ENCODE assay signal across 8 mouse cellular contexts in the genomic region with DNA sequence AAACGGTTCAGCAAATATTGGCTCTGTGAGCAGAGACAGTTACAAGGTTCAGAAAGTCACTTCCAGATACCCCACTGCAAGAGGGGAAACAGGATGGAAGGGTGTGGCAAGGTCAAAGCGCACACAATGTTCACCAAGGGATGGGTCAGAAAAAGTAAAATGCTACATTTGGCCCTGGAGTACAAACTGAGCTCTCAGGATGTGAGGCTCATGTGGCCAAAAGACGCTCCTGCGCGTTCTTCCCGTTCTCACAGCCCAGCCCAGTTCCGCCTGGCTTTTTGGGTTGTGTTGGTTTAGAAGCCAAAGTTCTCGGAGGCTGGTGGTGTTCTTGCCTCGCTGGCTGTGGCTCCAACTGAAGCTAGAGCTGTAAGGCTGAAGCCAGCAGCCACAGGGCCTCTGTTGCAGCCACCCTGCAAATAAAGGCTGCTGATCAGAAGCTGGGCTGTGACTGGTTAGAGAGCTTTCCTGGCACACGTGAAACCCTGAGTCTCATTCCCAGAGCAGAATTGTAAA. TPM values are rescaled to one million over a fixed set of nuclear protein-coding genes. Genes with fewer than 3 reads are reported as not detected.
DNase-seq lines count a peak whose midpoint lies in the region; ATAC-seq and TF ChIP-seq lines count a peak whose summit lies in the region.

No protein-coding gene starts in this region.

- no peaks in the 10 kb centered on the region for H3K36me3 ChIP-seq in neural tube, embryonic 13.5 days
- no peaks in the 10 kb centered on the region for H3K36me3 ChIP-seq in heart, embryonic 15.5 days
- H3K36me3 ChIP-seq in limb, embryonic 10.5 days: 0 out of 2 replicates have a peak, but pooled peaks cover under 1% of the 10 kb centered on the region
- no peaks in the 10 kb centered on the region for H3K36me3 ChIP-seq in stomach, postnatal 0 days (ENCODE audit: control insufficient read depth, insufficient read depth, low read length)

- H3K4me2 ChIP-seq in neural tube, embryonic 13.5 days: no peak overlapping the region
- H3K4me2 ChIP-seq in heart, embryonic 15.5 days: no peak overlapping the region
- H3K4me2 ChIP-seq in stomach, postnatal 0 days (replicated peaks; ENCODE audit: low read depth): no peak overlapping the region

- WGBS in neural tube, embryonic 13.5 days: 59% methylated on average over 10 of the region's 10 CpGs
- 59% methylated on average over 10 of the region's 10 CpGs for WGBS in heart, embryonic 15.5 days
- 71% methylated on average over 10 of the region's 10 CpGs for WGBS in limb, embryonic 10.5 days
- 47% methylated on average over 10 of the region's 10 CpGs for WGBS in stomach, postnatal 0 days

- no peak overlapping the region for H3K9ac ChIP-seq in neural tube, embryonic 13.5 days
- H3K9ac ChIP-seq in heart, embryonic 15.5 days: 0 out of 2 replicates have a peak overlapping the region, but pooled peaks have one; percentile 7
- no peak overlapping the region for H3K9ac ChIP-seq in stomach, postnatal 0 days (ENCODE audit: low read length)

- H3K4me3 ChIP-seq in neural tube, embryonic 13.5 days: no peak overlapping the region
- no peak overlapping the region for H3K4me3 ChIP-seq in heart, embryonic 15.5 days
- no peak overlapping the region for H3K4me3 ChIP-seq in limb, embryonic 10.5 days
- no peak overlapping the region for H3K4me3 ChIP-seq in stomach, postnatal 0 days (ENCODE audit: low read depth, low read length)

- TF ChIP-seq EP300 in stomach, postnatal 0 days (optimal IDR thresholded peaks at IDR 0.05): no peak

- no peaks in the 10 kb centered on the region for H3K27me3 ChIP-seq in neural tube, embryonic 13.5 days
- no peaks in the 10 kb centered on the region for H3K27me3 ChIP-seq in heart, embryonic 15.5 days
- H3K27me3 ChIP-seq in limb, embryonic 10.5 days (ENCODE audit: low read depth, poor library complexity, severe bottlenecking): no peaks in the 10 kb centered on the region
- H3K27me3 ChIP-seq in stomach, postnatal 0 days (ENCODE audit: control insufficient read depth, insufficient read depth, low read length): no peaks in the 10 kb centered on the region

- ATAC-seq in neural tube, embryonic 13.5 days (ENCODE audit: low read depth): no peak
- ATAC-seq in heart, embryonic 15.5 days (replicated peaks; ENCODE audit: insufficient number of reproducible peaks, insufficient read depth, low FRiP score, low read depth): 0 out of 2 replicates have a peak, but pooled peaks have one; percentile 24
- peak; percentile 61 for ATAC-seq in stomach, postnatal 0 days (ENCODE audit: low FRiP score, low TSS enrichment)

- no peak for TF ChIP-seq CTCF in stomach, postnatal 0 days (IDR thresholded peaks at IDR 0.05; ENCODE audit: low read depth)

- peaks cover 48% of the 10 kb centered on the region for H3K4me1 ChIP-seq in neural tube, embryonic 13.5 days (replicated peaks)
- peaks cover 58% of the 10 kb centered on the region for H3K4me1 ChIP-seq in heart, embryonic 15.5 days (replicated peaks)
- H3K4me1 ChIP-seq in limb, embryonic 10.5 days: peaks cover 66% of the 10 kb centered on the region
- H3K4me1 ChIP-seq in stomach, postnatal 0 days (replicated peaks; ENCODE audit: control insufficient read depth, insufficient read depth): peaks cover 19% of the 10 kb centered on the region

- no peaks in the 10 kb centered on the region for H3K9me3 ChIP-seq in neural tube, embryonic 13.5 days
- H3K9me3 ChIP-seq in heart, embryonic 15.5 days (replicated peaks): no peaks in the 10 kb centered on the region
- H3K9me3 ChIP-seq in limb, embryonic 10.5 days (replicated peaks): no peaks in the 10 kb centered on the region
- no peaks in the 10 kb centered on the region for H3K9me3 ChIP-seq in stomach, postnatal 0 days (ENCODE audit: control insufficient read depth, low read length)

- no peak for DNase-seq in neural tube, embryonic 10.5 days (ENCODE audit: extremely low spot score, low spot score)
- DNase-seq in limb, embryonic 10.5 days (ENCODE audit: low spot score): no peak
- DNase-seq in stomach, postnatal 0 days (ENCODE audit: low spot score): peak; percentile 35
- DNase-seq in T-cell, adult 2 months (ENCODE audit: low spot score): no peak
- no peak for DNase-seq in spleen, adult 12 weeks (ENCODE audit: low spot score)
- no peak for DNase-seq in right cerebral cortex, postnatal 36 days (ENCODE audit: low spot score in 2 of 2)

- 0 out of 2 replicates have a peak overlapping the region, but pooled peaks have one; percentile 38 for H3K27ac ChIP-seq in neural tube, embryonic 13.5 days (replicated peaks)
- H3K27ac ChIP-seq in heart, embryonic 15.5 days: peak overlapping the region; percentile 77
- peak overlapping the region; percentile 53 for H3K27ac ChIP-seq in limb, embryonic 10.5 days
- peak overlapping the region; percentile 67 for H3K27ac ChIP-seq in stomach, postnatal 0 days (replicated peaks)

RNA-seq across cellular contexts. Expression of a gene that starts 9.7 kb away (rescaled TPM):
- polyA plus RNA-seq in neural tube, embryonic 13.5 days (2015; fragmentation: Nextera tagmentation; extraction: Ambion mirVana): 38.5 and 43.5 TPM in 2 replicates
- 134 and 142 TPM in 2 replicates for polyA plus RNA-seq in heart, embryonic 15.5 days (2015; fragmentation: Nextera tagmentation; extraction: Ambion mirVana)
- polyA plus RNA-seq in limb, embryonic 10.5 days (2016; fragmentation: Nextera tagmentation; extraction: Ambion mirVana): 61.2 and 78.5 TPM in 2 replicates
- polyA plus RNA-seq in stomach, postnatal 0 days (2015; fragmentation: Nextera tagmentation; extraction: Ambion mirVana): 77.3 and 85.9 TPM in 2 replicates
